Mouse (Mus musculus): ENCODE data around the gene Gm17490. TPM values are rescaled to one million over a fixed set of nuclear protein-coding genes. Genes with fewer than 3 reads are reported as not detected.

Gene Gm17490
- polyA plus RNA-seq, 1 experiment from 2014 or later = not detected

- H3K27me3 ChIP-seq (ENCODE audit: control insufficient read depth, insufficient read depth, low read length) = no peaks in the 10 kb centered on the region
- WGBS = 78% methylated on average over 1 of the region's 1 CpGs
- H3K27ac ChIP-seq (replicated peaks) = no peak overlapping the region
- H3K4me3 ChIP-seq (ENCODE audit: low read depth, low read length) = no peak overlapping the region
- no peaks in the 10 kb centered on the region for H3K9me3 ChIP-seq (ENCODE audit: control insufficient read depth, low read length)
- H3K4me2 ChIP-seq (replicated peaks; ENCODE audit: low read depth) = no peak overlapping the region
- TF ChIP-seq EP300 (optimal IDR thresholded peaks at IDR 0.05) (no peak), CTCF (IDR thresholded peaks at IDR 0.05; ENCODE audit: low read depth) (no peak)
- ATAC-seq (ENCODE audit: low FRiP score, low TSS enrichment) (no peak), DNase-seq (ENCODE audit: low spot score) (no peak)
- H3K4me1 ChIP-seq (replicated peaks; ENCODE audit: control insufficient read depth, insufficient read depth) = no peaks in the 10 kb centered on the region
- no peak overlapping the region for H3K9ac ChIP-seq (ENCODE audit: low read length)
- no peaks in the 10 kb centered on the region for H3K36me3 ChIP-seq (ENCODE audit: control insufficient read depth, insufficient read depth, low read length)
Measured at GRCm38 (mm10) chr2:11662907-11663230, 36.8 kb upstream of the Gm17490 start.

- TF ChIP-seq CTCF (IDR thresholded peaks at IDR 0.05; ENCODE audit: low read depth) (no peak), EP300 (optimal IDR thresholded peaks at IDR 0.05) (no peak)
- Histone ChIP-seq H3K4me2 (replicated peaks; ENCODE audit: low read depth) (no peak overlapping the region), H3K9ac (ENCODE audit: low read length) (no peak overlapping the region), H3K4me3 (ENCODE audit: low read depth, low read length) (no peak overlapping the region), H3K27me3 (ENCODE audit: control insufficient read depth, insufficient read depth, low read length) (no peaks in the 10 kb centered on the region), H3K4me1 (replicated peaks; ENCODE audit: control insufficient read depth, insufficient read depth) (no peaks in the 10 kb centered on the region), H3K9me3 (ENCODE audit: control insufficient read depth, low read length) (no peaks in the 10 kb centered on the region), H3K36me3 (ENCODE audit: control insufficient read depth, insufficient read depth, low read length) (no peaks in the 10 kb centered on the region), H3K27ac (replicated peaks) (no peak overlapping the region)
- no peak for DNase-seq (ENCODE audit: low spot score)
- no peak for ATAC-seq (ENCODE audit: low FRiP score, low TSS enrichment)
- WGBS = 85% methylated on average over 6 of the region's 6 CpGs
Measured at GRCm38 (mm10) chr2:11662143-11662906, 36.3 kb upstream of the Gm17490 start.

- H3K4me1 ChIP-seq (replicated peaks; ENCODE audit: control insufficient read depth, insufficient read depth) = no peaks in the 10 kb centered on the region
- no peaks in the 10 kb centered on the region for H3K27me3 ChIP-seq (ENCODE audit: control insufficient read depth, insufficient read depth, low read length)
- H3K36me3 ChIP-seq (ENCODE audit: control insufficient read depth, insufficient read depth, low read length) = no peaks in the 10 kb centered on the region
- no peak overlapping the region for H3K4me3 ChIP-seq (ENCODE audit: low read depth, low read length)
- no peak for DNase-seq (ENCODE audit: low spot score)
- no peak overlapping the region for H3K27ac ChIP-seq (replicated peaks)
- H3K4me2 ChIP-seq (replicated peaks; ENCODE audit: low read depth) = no peak overlapping the region
- no peak overlapping the region for H3K9ac ChIP-seq (ENCODE audit: low read length)
- 37% methylated on average over 2 of the region's 2 CpGs for WGBS
- no peak for ATAC-seq (ENCODE audit: low FRiP score, low TSS enrichment)
- TF ChIP-seq CTCF (IDR thresholded peaks at IDR 0.05; ENCODE audit: low read depth) = no peak
- TF ChIP-seq EP300 (optimal IDR thresholded peaks at IDR 0.05) = no peak
- no peaks in the 10 kb centered on the region for H3K9me3 ChIP-seq (ENCODE audit: control insufficient read depth, low read length)
Measured at GRCm38 (mm10) chr2:11659263-11659662, 33.2 kb upstream of the Gm17490 start.

GRCm38 (mm10) chr2:11657581-11657980, 31.5 kb upstream of the Gm17490 start:
- H3K9ac ChIP-seq (ENCODE audit: low read length) = no peak overlapping the region
- 84% methylated on average over 2 of the region's 2 CpGs for WGBS
- H3K27ac ChIP-seq (replicated peaks) = no peak overlapping the region
- H3K4me2 ChIP-seq (replicated peaks; ENCODE audit: low read depth) = no peak overlapping the region
- no peaks in the 10 kb centered on the region for H3K9me3 ChIP-seq (ENCODE audit: control insufficient read depth, low read length)
- no peaks in the 10 kb centered on the region for H3K36me3 ChIP-seq (ENCODE audit: control insufficient read depth, insufficient read depth, low read length)
- no peaks in the 10 kb centered on the region for H3K4me1 ChIP-seq (replicated peaks; ENCODE audit: control insufficient read depth, insufficient read depth)
- no peaks in the 10 kb centered on the region for H3K27me3 ChIP-seq (ENCODE audit: control insufficient read depth, insufficient read depth, low read length)
- TF ChIP-seq CTCF (IDR thresholded peaks at IDR 0.05; ENCODE audit: low read depth) = no peak
- no peak for TF ChIP-seq EP300 (optimal IDR thresholded peaks at IDR 0.05)
- no peak for ATAC-seq (ENCODE audit: low FRiP score, low TSS enrichment)
- no peak for DNase-seq (ENCODE audit: low spot score)
- no peak overlapping the region for H3K4me3 ChIP-seq (ENCODE audit: low read depth, low read length)

- Histone ChIP-seq H3K4me1 (replicated peaks; ENCODE audit: control insufficient read depth, insufficient read depth) (no peaks in the 10 kb centered on the region), H3K36me3 (ENCODE audit: control insufficient read depth, insufficient read depth, low read length) (no peaks in the 10 kb centered on the region), H3K27me3 (ENCODE audit: control insufficient read depth, insufficient read depth, low read length) (no peaks in the 10 kb centered on the region), H3K4me2 (replicated peaks; ENCODE audit: low read depth) (no peak overlapping the region), H3K9me3 (ENCODE audit: control insufficient read depth, low read length) (no peaks in the 10 kb centered on the region), H3K4me3 (ENCODE audit: low read depth, low read length) (no peak overlapping the region), H3K9ac (ENCODE audit: low read length) (no peak overlapping the region), H3K27ac (replicated peaks) (no peak overlapping the region)
- TF ChIP-seq CTCF (IDR thresholded peaks at IDR 0.05; ENCODE audit: low read depth) = no peak
- no peak for TF ChIP-seq EP300 (optimal IDR thresholded peaks at IDR 0.05)
- WGBS = 46% methylated on average over 9 of the region's 9 CpGs
- ATAC-seq (ENCODE audit: low FRiP score, low TSS enrichment) (no peak), DNase-seq (ENCODE audit: low spot score) (no peak)
Measured at GRCm38 (mm10) chr2:11654990-11655931, 29.2 kb upstream of the Gm17490 start.

GRCm38 (mm10) chr2:11653780-11654179, 27.7 kb upstream of the Gm17490 start:
- Histone ChIP-seq H3K9ac (ENCODE audit: low read length) (no peak overlapping the region), H3K9me3 (ENCODE audit: control insufficient read depth, low read length) (no peaks in the 10 kb centered on the region), H3K27ac (replicated peaks) (no peak overlapping the region), H3K36me3 (ENCODE audit: control insufficient read depth, insufficient read depth, low read length) (no peaks in the 10 kb centered on the region), H3K27me3 (ENCODE audit: control insufficient read depth, insufficient read depth, low read length) (no peaks in the 10 kb centered on the region), H3K4me2 (replicated peaks; ENCODE audit: low read depth) (no peak overlapping the region), H3K4me1 (replicated peaks; ENCODE audit: control insufficient read depth, insufficient read depth) (no peaks in the 10 kb centered on the region), H3K4me3 (ENCODE audit: low read depth, low read length) (no peak overlapping the region)
- 69% methylated on average over 5 of the region's 5 CpGs for WGBS
- DNase-seq (ENCODE audit: low spot score) (no peak), ATAC-seq (ENCODE audit: low FRiP score, low TSS enrichment) (no peak)
- no peak for TF ChIP-seq EP300 (optimal IDR thresholded peaks at IDR 0.05)
- no peak for TF ChIP-seq CTCF (IDR thresholded peaks at IDR 0.05; ENCODE audit: low read depth)

Measured in stomach, postnatal 0 days (tissue).